Mouse (Mus musculus) intestine, postnatal 0 days (tissue): Measurements from ENCODE around the gene Neurl1a. TPM values are rescaled to one million over a fixed set of nuclear protein-coding genes. Genes with fewer than 3 reads are reported as not detected.

Source experiments
- ATAC-seq: fragments of 200-750 bp; cut with Nextera tagmentation; 2 replicates; pipeline ENCODE4 v1.8.0; 2017; ENCODE audit warnings: mild to moderate bottlenecking, moderate TSS enrichment, moderate library complexity
- H3K27ac ChIP-seq: fragments of 300-500 bp; sonication (generic); 2 replicates; pipeline ENCODE4 v1.5.1; 2014; ENCODE audit warnings: mild to moderate bottlenecking, low read depth, low read length, moderate library complexity
- H3K27me3 ChIP-seq: fragments of 300-500 bp; sonication (generic); replicated peaks from 2 replicates; pipeline ENCODE4 v1.6.1; 2014; ENCODE audit warnings: low read length, mixed read lengths; ENCODE audit not compliant: control insufficient read depth, insufficient read depth
- H3K36me3 ChIP-seq: fragments of 300-500 bp; sonication (generic); 2 replicates; pipeline ENCODE4 v1.6.1; 2014; ENCODE audit warnings: mild to moderate bottlenecking, moderate library complexity; ENCODE audit not compliant: control insufficient read depth, insufficient read depth
- H3K4me1 ChIP-seq: fragments of 300-500 bp; sonication (generic); replicated peaks from 2 replicates; pipeline ENCODE4 v1.6.1; 2014; ENCODE audit warnings: antibody characterized with exemption, low read length, mixed read lengths; ENCODE audit not compliant: control insufficient read depth, insufficient read depth
- H3K4me2 ChIP-seq: fragments of 300-500 bp; sonication (generic); replicated peaks from 2 replicates; pipeline ENCODE4 v1.6.1; 2014; ENCODE audit warnings: low read depth, mild to moderate bottlenecking, moderate library complexity
- H3K4me3 ChIP-seq: fragments of 300-500 bp; sonication (generic); 2 replicates; pipeline ENCODE4 v1.5.1; 2014; ENCODE audit warnings: low read depth, low read length
- H3K9ac ChIP-seq: fragments of 300-500 bp; sonication (generic); 2 replicates; pipeline ENCODE4 v1.6.1; 2014; ENCODE audit warnings: mild to moderate bottlenecking, low read depth, low read length
- H3K9me3 ChIP-seq: fragments of 300-500 bp; sonication (generic); 2 replicates; pipeline ENCODE4 v1.6.1; 2016; ENCODE audit warnings: mixed run types; ENCODE audit not compliant: control insufficient read depth
- CTCF ChIP-seq: sonication (generic); IDR thresholded peaks from 2 replicates; pipeline ENCODE4 v1.5.1; 2016; ENCODE audit warnings: low read depth, mild to moderate bottlenecking, control low read depth, antibody characterized with exemption, moderate library complexity
- WGBS: fragments of 180-500 bp; shearing (Covaris S2); extraction: QIAGEN DNeasy Blood & Tissue Kit; methylation state at CpG from one replicate; pipeline ENCODE4 v1.1.7; 2014; 5-methylcytosine and 5-hydroxymethylcytosine counted together
- polyA plus RNA-seq: library from polyadenylated mRNA; unstranded; fragments of >200 nt; fragmentation: Nextera tagmentation; extraction: Ambion mirVana; gene quantifications from 2 replicates; pipeline ENCODE4 v1.2.1, GENCODE M21; 2015

The Neurl1a gene
- polyA plus RNA-seq, 1 experiment from 2014 or later = 2.4 TPM

DNA sequence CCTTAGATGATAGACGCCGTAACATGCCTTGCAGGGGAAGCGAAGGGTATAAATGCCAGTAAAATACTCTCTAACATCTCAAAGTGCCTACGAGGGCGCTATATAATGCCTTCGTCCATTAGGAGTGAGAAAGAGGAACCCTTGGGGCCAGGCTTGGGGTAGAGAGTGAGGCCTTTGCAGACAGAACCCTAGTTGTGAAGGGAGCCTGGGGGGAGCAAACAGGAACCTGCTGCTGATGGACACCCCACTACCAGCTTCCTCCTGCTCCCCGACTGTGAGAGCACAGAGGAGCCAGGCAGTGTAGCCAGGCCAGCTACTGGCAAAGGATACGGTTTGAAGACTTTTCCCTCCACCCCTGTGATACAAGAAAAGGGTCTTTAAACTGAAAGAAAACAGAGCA is 85.0 kb downstream of the Neurl1a start:
- TF ChIP-seq CTCF = no peak
- no peaks in the 10 kb centered on the region for H3K9me3 ChIP-seq
- no peak overlapping the region for H3K27ac ChIP-seq
- ATAC-seq = no peak
- H3K27me3 ChIP-seq = no peaks in the 10 kb centered on the region
- no peak overlapping the region for H3K4me2 ChIP-seq
- H3K36me3 ChIP-seq = peaks cover 31% of the 10 kb centered on the region
- no peak overlapping the region for H3K4me3 ChIP-seq
- H3K9ac ChIP-seq = no peak overlapping the region
- 89% methylated on average over 8 of the region's 8 CpGs for WGBS
- H3K4me1 ChIP-seq = no peaks in the 10 kb centered on the region

DNA sequence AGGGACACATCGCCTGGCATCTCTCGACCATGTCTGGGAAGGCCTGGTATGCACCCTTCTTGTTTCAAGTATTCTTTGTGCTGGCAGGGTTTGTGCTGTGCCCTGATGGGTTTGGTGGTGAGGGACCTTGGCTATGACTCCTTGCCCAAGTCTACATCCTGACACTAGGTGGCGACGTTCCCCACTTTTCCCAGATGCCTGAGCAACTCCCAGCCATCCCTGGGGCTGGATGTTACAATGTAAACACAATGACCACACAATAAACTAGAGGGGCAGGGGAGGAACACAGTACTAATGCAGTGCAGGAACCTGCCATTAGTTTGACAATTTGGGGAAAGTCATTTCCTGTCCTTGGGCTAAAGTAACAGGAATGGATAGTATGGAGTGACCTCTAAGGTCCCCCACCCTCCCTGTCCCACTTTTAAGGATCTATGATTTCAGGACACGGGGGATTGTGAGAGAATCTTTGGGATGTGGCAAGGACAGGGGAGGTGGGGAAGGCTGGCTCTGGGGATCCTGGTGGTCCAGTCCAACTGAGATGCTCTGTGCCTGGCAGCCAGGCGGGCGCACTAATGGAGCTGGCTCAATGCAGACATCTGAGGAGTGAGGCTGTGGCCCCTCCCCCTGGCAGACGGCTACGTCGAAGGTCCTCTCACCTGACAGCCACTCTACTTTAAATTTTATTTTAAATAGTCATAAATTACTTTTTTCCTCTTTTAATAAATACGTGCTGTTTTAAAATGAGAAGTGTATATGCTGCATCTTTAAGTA is 85.9 kb downstream of the Neurl1a start:
- peak; percentile 57 for ATAC-seq
- Histone ChIP-seq H3K27ac (no peak overlapping the region), H3K9ac (no peak overlapping the region), H3K4me3 (no peak overlapping the region), H3K4me1 (no peaks in the 10 kb centered on the region), H3K4me2 (no peak overlapping the region), H3K9me3 (no peaks in the 10 kb centered on the region), H3K27me3 (no peaks in the 10 kb centered on the region), H3K36me3 (peaks cover 37% of the 10 kb centered on the region)
- WGBS = 44% methylated on average over 11 of the region's 11 CpGs
- TF ChIP-seq CTCF = peak; percentile 93

DNA sequence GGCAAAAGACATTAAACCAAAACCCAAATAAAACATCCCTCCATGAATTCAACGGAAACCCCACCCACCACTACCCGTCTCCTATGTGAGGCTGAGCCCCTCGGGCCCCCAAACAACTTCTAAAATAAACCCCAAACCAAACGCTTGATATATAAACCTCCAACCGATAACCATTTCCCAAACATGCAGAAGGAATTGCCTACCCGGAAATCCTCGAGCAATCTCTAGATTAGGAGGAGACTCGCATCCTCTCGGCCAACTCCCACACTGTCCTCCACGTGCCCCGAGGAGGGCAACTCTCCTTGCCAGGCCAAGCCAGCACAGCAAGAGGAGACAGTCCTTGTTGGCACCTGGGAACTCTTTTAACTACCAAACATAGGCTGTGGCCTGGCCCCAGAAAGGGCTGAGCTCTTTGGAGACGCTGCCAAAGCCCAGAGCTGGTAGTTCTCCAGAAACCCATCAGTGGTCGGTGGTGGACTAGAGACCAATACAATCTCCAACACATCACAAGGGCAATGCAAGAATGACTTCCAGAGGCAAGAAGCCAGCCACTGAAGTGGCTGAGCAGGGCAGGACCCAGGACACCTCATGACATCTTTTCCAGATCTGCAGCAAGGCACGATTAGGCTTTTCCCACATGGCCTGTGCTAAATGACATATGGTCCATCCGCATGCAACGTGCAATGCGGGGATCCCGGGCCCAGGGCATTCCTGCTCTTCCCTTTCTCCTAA is 87.6 kb downstream of the Neurl1a start:
- ATAC-seq = no peak
- H3K4me1 ChIP-seq = no peaks in the 10 kb centered on the region
- no peak overlapping the region for H3K27ac ChIP-seq
- no peak overlapping the region for H3K4me2 ChIP-seq
- no peak for TF ChIP-seq CTCF
- 85% methylated on average over 18 of the region's 18 CpGs for WGBS
- no peak overlapping the region for H3K9ac ChIP-seq
- H3K9me3 ChIP-seq = no peaks in the 10 kb centered on the region
- no peak overlapping the region for H3K4me3 ChIP-seq
- H3K27me3 ChIP-seq = no peaks in the 10 kb centered on the region
- peaks cover 49% of the 10 kb centered on the region for H3K36me3 ChIP-seq

GRCm38 (mm10) chr19:47267066-47267465 is 88.4 kb downstream of the Neurl1a start:
- TF ChIP-seq CTCF = no peak
- no peak overlapping the region for H3K4me3 ChIP-seq
- no peaks in the 10 kb centered on the region for H3K4me1 ChIP-seq
- H3K4me2 ChIP-seq = no peak overlapping the region
- peaks cover 51% of the 10 kb centered on the region for H3K36me3 ChIP-seq
- WGBS = 89% methylated on average over 21 of the region's 21 CpGs
- ATAC-seq = no peak
- no peaks in the 10 kb centered on the region for H3K9me3 ChIP-seq
- no peak overlapping the region for H3K27ac ChIP-seq
- no peaks in the 10 kb centered on the region for H3K27me3 ChIP-seq
- no peak overlapping the region for H3K9ac ChIP-seq

DNA sequence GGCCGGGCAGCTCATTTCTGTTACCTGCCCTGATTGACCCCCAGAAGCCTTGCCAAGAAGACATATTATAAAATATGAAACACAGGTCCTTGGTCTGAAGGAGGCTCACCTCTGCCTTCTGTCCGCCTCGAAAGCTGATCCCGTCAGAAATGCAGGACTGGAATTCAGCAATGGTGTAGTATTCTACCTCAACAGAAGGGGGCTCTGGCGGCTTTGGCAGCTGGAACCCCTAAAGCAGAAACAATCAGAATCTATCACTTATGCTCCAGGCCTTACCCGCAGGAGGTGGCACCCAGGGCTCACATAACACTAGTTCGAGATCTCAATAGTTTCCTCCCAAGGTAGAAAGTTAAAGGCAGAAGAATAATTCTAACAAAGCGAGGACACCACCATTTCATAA is 91.1 kb downstream of the Neurl1a start:
- H3K4me1 ChIP-seq = no peaks in the 10 kb centered on the region
- ATAC-seq = no peak
- H3K27ac ChIP-seq = no peak overlapping the region
- H3K27me3 ChIP-seq = no peaks in the 10 kb centered on the region
- peak; percentile 71 for TF ChIP-seq CTCF
- H3K4me2 ChIP-seq = no peak overlapping the region
- no peak overlapping the region for H3K9ac ChIP-seq
- 60% methylated on average over 8 of the region's 8 CpGs for WGBS
- peaks cover 62% of the 10 kb centered on the region for H3K36me3 ChIP-seq
- no peak overlapping the region for H3K4me3 ChIP-seq
- H3K9me3 ChIP-seq = no peaks in the 10 kb centered on the region

DNA sequence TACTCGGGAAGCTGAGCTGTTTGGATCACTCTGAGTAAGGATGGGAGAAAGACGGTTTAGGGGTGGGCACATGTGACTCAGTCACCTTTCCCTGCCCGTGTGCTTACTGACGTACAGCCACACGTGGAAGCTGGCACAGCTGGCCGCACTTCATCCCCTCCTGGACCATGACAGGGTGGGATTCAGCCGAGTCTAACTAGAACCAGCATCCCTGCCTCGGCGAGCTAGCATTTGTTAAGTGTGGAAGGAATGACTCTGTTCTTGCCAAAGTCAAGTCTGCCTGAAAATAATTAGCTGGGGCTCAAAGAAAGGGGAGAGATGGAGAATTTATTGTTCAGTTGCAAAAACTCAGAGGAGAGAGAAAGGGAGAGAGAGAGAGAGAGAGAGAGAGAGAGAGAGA is 91.9 kb downstream of the Neurl1a start:
- Histone ChIP-seq H3K9ac (no peak overlapping the region), H3K27ac (no peak overlapping the region), H3K4me3 (no peak overlapping the region), H3K4me2 (no peak overlapping the region), H3K9me3 (no peaks in the 10 kb centered on the region), H3K4me1 (no peaks in the 10 kb centered on the region), H3K27me3 (no peaks in the 10 kb centered on the region), H3K36me3 (peaks cover 62% of the 10 kb centered on the region)
- ATAC-seq = no peak
- WGBS = 84% methylated on average over 9 of the region's 9 CpGs
- no peak for TF ChIP-seq CTCF
